Mouse (Mus musculus) liver, adult 2 months (tissue): ENCODE measurements around the gene Pltp.
"Not testable (repeated sequence)": the region's sequence is repeated elsewhere in the genome, so short reads cannot be mapped to it uniquely, and the experiment has no call there.

Experiments used
- CTCF ChIP-seq: fragments of 200-500 bp; IDR thresholded peaks from 2 replicates; pipeline ENCODE4 v1.5.1; 2011; ENCODE audit warnings: low read depth, low read length, control low read depth
- POLR2A ChIP-seq: fragments of 200-500 bp; IDR thresholded peaks from 2 replicates; pipeline ENCODE4 v1.6.1; 2011; ENCODE audit warnings: low read length, control low read depth; ENCODE audit not compliant: insufficient read depth; ENCODE audit errors: extremely low read depth

GRCm38 (mm10) chr2:164877376-164878215, 20.1 kb upstream of the Pltp start:
- not testable (repeated sequence) for TF ChIP-seq POLR2A, CTCF
